Mouse (Mus musculus): ENCODE measurements around the gene Atp11c.

Atp11c gene

GRCm38 (mm10) chrX:60386852-60387251 is 205.6 kb downstream of the Atp11c start:
- no peak for DNase-seq (ENCODE audit: low read depth, low spot score)

- DNase-seq (ENCODE audit: low read depth, low spot score): no peak
Observed at GRCm38 (mm10) chrX:60381711-60382110, 210.8 kb downstream of the Atp11c start.

- DNase-seq (ENCODE audit: low read depth, low spot score): no peak
Observed at GRCm38 (mm10) chrX:60380386-60380785, 212.1 kb downstream of the Atp11c start.

GRCm38 (mm10) chrX:60348741-60349140 is 243.8 kb downstream of the Atp11c start:
- no peak for DNase-seq (ENCODE audit: low read depth, low spot score)

GRCm38 (mm10) chrX:60345447-60345846 is 247.1 kb downstream of the Atp11c start:
- DNase-seq (ENCODE audit: low read depth, low spot score): no peak

- no peak for DNase-seq (ENCODE audit: low read depth, low spot score)
Observed at GRCm38 (mm10) chrX:60344991-60345390, 247.5 kb downstream of the Atp11c start.

GRCm38 (mm10) chrX:60329735-60330134 is 262.8 kb downstream of the Atp11c start:
- DNase-seq (ENCODE audit: low read depth, low spot score): no peak

GRCm38 (mm10) chrX:60321321-60321720 is 271.2 kb downstream of the Atp11c start:
- no peak for DNase-seq (ENCODE audit: low read depth, low spot score)

- no peak for DNase-seq (ENCODE audit: low read depth, low spot score)
Observed at GRCm38 (mm10) chrX:60317661-60318060, 274.8 kb downstream of the Atp11c start.

GRCm38 (mm10) chrX:60292335-60292734 is 300.2 kb downstream of the Atp11c start:
- DNase-seq (ENCODE audit: low read depth, low spot score): no peak

GRCm38 (mm10) chrX:60255346-60255745 is 337.2 kb downstream of the Atp11c start:
- DNase-seq (ENCODE audit: low read depth, low spot score): no peak

GRCm38 (mm10) chrX:60187726-60188125 is 404.8 kb downstream of the Atp11c start:
- no peak for DNase-seq (ENCODE audit: low read depth, low spot score)

- DNase-seq (ENCODE audit: low read depth, low spot score): no peak
Observed at GRCm38 (mm10) chrX:60182611-60183010, 409.9 kb downstream of the Atp11c start.

- no peak for DNase-seq (ENCODE audit: low read depth, low spot score)
Observed at GRCm38 (mm10) chrX:60178744-60179458, 413.6 kb downstream of the Atp11c start, which contains the start of gene Mcf2. Gene Mcf2 (minus strand): TSS chrX:60179089.

- no peak for DNase-seq (ENCODE audit: low read depth, low spot score)
Observed at GRCm38 (mm10) chrX:60178025-60178743, 414.3 kb downstream of the Atp11c start.
